Mouse (Mus musculus): ENCODE data around the gene Mybl2. TPM values are rescaled to one million over a fixed set of nuclear protein-coding genes. Genes with fewer than 3 reads are reported as not detected.
"Not testable (repeated sequence)": the region's sequence is repeated elsewhere in the genome, so short reads cannot be mapped to it uniquely, and the experiment has no call there.

Mybl2 gene
- under 1 TPM; 0.16 to 0.89 TPM for total RNA-seq (2021)

DNA sequence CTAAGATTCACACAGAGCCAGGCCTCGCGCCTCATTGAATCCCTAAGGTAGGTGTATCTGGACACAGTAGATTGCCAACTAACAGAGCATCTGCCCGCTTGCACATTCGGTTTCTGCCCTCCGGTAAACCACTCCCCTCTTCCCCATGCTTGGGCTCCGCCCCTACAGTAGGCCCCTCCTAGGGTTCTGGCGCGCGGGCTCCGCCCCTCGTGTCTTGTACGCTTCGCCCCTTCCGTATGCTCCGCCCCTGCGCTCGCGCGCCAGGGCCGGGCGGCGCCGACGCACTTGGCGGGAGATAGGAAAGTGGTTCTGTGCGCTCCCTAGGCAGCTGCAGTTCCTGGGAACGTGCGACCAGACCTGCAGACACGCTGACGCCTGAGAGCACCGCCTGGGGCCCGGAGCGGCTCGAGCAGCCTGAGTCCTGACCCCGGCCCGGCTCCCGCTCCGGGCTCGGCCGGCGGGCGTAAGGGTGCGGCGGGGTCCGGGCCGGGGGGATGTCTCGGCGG, at the start of gene Mybl2:
Gene Mybl2 (plus strand): TSS at position 353 of the 506 bp plus-strand sequence.
- intact Hi-C loops (cut with DNase I): no loop called here
- DNase-seq: peak; percentile 87 to 88

- intact Hi-C loops (cut with DNase I): no loop called here
- no peak for DNase-seq
These were observed 47.2 kb upstream of the Mybl2 start for GRCm38 (mm10) chr2:163007299-163007698.

GRCm38 (mm10) chr2:163016916-163017743, 37.4 kb upstream of the Mybl2 start, which contains the start of gene Ift52:
Ift52 (plus strand) TSS chr2:163017354.
- peak; percentile 94 to 95 for DNase-seq
- intact Hi-C loops (cut with DNase I): loop anchor here (2.0 kb wide), 1 partner anchor 86 kb away; the partner anchor contains the start of gene Srsf6

DNA sequence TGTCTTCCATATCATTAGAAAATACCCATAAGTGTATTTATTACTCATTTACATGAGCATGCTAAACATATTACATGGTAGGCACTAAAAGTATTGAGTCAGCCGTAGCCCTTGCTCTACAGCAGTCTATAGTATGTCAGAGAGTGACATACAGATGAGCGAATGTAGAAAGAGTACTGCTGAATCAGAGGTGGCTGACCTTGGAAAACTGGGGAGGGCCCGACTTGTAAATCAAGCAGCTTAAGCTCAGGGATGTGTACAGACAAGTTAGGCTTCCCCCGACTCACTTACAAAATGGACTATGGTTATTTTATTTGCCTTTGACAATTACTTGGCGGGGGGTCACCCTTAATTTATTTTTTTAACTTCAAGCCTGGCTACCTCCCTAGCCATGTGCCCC, 23.2 kb upstream of the Mybl2 start:
- no peak for DNase-seq

GRCm38 (mm10) chr2:163031757-163032156, 22.7 kb upstream of the Mybl2 start:
- intact Hi-C loops (cut with DNase I): no loop called here
- no peak for DNase-seq

More for the DNA sequence above, 23.2 kb upstream of the Mybl2 start:
- intact Hi-C loops (cut with DNase I): no loop called here

DNA sequence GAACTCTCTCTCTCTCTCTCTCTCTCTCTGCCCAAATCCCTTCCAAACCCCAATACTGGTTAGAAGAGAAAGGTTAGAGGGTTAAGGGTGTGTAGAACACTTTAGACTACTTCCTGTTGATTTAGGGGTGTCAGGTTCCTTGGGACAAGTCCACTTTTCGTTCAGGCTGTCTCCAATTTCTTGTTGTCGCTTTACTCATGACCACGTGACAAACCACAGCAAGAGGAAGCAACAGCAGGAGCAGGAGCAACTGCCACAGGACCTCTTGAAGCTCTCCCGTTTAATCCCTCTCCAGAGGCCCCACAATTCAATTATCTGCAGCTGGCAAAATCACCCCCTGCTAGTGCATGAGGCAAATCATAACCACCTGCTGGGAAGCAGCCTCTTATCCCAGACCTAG, 21.9 kb upstream of the Mybl2 start:
- no peak for DNase-seq
- intact Hi-C loops (cut with DNase I): no loop called here

DNA sequence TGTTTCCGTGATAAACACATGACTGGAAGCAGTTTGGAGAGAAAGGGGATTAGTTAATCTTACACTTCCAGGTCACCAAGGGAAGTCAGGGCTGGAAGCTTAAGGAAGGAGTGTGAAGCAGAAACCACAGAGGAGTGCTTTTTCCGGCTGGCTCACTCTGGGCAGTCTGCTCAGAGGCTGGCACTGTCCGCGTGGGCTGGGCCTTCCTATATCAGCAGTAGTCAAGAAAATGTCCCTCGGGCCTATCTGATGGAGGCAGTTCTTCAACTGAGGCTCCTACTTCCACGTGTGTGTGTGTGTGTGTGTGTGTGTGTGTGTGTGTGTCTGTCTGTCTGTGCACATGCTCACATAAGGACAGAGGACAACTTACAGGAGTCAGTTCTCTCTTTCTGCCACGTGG, 14.5 kb upstream of the Mybl2 start:
- intact Hi-C loops (cut with DNase I): no loop called here
- DNase-seq: no peak

- intact Hi-C loops (cut with DNase I): loop anchor here (1.0 to 5.0 kb wide), 2 partner anchors 282 to 354 kb away; no protein-coding TSS in a partner anchor
- peak; percentile 61 to 72 for DNase-seq
These were observed 6.4 kb upstream of the Mybl2 start for GRCm38 (mm10) chr2:163048125-163048524.

GRCm38 (mm10) chr2:163049116-163049515, 5.4 kb upstream of the Mybl2 start:
- intact Hi-C loops (cut with DNase I): loop anchor here (5.0 kb wide), 1 partner anchor 353 kb away; no protein-coding TSS in a partner anchor
- DNase-seq: no peak

- intact Hi-C loops (cut with DNase I): no loop called here
- DNase-seq: no peak
These were observed 2.8 kb upstream of the Mybl2 start for GRCm38 (mm10) chr2:163051691-163052090.

DNA sequence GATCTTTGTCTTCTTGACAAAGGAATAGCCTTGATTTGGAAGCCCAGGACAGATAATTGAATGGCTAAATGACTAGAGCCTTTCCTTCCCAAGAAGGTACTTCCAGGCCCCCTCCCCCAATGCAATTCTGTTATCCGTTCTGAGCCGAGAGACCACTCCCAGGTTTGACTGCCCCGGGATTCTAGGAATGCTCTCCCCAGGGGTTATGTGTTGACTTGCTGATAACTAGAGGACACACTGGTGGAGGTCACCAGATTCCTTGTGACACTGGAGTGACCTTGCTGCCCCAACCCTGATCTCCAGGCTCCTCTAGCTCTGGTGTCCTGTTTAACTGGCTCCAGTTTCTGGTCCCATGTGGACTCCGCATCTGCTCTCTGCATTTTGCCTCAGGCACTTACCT, 2.4 kb upstream of the Mybl2 start:
- intact Hi-C loops (cut with DNase I): no loop called here
- DNase-seq: no peak

- intact Hi-C loops (cut with DNase I): no loop called here
- DNase-seq: no peak
These were observed 1.7 kb upstream of the Mybl2 start for GRCm38 (mm10) chr2:163052826-163053225.

- intact Hi-C loops (cut with DNase I): no loop called here
- DNase-seq: peak; percentile 3 to 5
These were observed 506 bp downstream of the Mybl2 start for GRCm38 (mm10) chr2:163054891-163055494.

DNA sequence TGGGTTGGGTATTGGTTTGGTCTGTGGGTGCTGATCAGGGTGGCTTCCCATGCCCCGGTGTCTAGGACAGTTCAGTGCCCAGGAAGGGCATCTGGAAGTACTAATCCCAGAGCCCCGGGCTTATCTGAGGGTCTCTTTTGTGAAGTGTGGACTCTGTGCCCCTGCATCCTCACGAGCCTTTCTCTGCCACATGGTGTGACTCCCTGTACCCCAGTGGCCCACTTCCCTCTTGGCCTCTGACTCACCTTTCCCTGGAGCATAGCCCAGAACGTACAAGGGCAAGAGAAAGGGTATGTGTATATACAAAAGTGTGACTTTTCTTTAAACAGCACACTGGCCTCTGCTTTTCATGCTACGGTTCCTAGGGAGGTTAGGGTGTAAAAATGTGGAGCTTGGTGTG, 1.2 kb downstream of the Mybl2 start:
- intact Hi-C loops (cut with DNase I): no loop called here
- DNase-seq: no peak

DNA sequence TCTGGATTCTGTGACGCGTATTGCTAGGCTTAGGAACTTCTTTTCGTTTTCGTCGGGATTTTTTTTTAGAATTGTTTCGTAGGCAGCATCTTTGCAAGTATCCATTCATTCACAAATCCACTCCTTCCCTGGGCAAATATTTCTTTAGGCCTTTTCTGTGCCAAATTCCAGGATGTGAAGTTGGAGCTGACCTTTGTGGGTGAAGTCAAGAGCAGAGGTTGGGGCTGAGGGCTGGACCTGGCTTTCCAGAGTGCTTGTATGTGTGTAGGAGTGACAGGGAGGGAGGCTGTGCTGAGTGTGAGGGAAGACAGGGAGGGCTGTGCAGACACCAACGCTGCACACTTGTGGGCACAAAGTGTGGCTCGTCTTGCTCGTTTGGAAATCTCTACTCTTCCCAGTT, 2.1 kb downstream of the Mybl2 start:
- DNase-seq: no peak
- intact Hi-C loops (cut with DNase I): no loop called here

- DNase-seq; intact Hi-C loops (cut with DNase I): not testable (repeated sequence)
These were observed 4.5 kb downstream of the Mybl2 start for GRCm38 (mm10) chr2:163058981-163059380.

DNA sequence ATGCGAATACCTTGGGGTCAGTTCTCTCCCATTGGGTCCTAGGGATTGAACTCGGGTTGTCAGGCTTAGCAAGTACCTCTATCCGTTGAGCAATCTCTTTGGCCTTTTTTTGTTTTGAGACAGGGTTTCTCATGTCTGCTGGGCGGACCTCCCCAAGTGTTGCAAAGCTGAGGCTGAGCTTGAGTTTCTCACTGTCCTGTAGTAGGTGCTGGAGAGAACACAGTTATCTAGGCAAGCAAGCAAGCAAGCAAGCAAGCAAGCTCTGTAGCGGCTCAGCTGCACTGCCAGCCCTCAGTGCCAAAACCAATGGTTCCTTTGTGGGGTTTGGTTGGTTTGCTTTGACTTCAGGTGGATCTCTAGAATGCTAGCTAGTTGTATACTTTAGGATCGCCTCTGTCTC, 6.1 kb downstream of the Mybl2 start:
- DNase-seq: no peak
- intact Hi-C loops (cut with DNase I): no loop called here

GRCm38 (mm10) chr2:163061203-163062118, 7.0 kb downstream of the Mybl2 start:
- intact Hi-C loops (cut with DNase I): no loop called here

DNA sequence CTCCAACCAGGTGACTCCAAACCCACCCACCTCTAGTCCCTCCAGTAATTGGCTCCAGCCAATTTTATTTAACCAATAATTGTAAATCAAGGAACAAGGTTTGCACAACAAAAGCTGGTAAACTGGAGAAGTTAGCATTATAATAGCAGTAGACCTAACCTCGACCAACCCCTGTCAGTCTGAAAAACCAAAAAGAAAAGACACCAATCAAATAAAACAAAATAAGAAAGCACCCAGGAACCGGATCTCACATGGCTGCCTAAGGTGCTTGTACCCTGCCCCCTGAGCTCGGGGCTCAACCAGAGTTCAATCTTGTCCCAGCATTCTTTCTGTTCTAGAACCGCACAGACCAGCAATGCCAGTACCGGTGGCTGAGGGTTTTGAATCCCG, 7.6 kb downstream of the Mybl2 start:
- DNase-seq: no peak
- intact Hi-C loops (cut with DNase I): no loop called here

More at GRCm38 (mm10) chr2:163061203-163062118, 7.0 kb downstream of the Mybl2 start:
- no peak for DNase-seq

GRCm38 (mm10) chr2:163066326-163066725, 11.8 kb downstream of the Mybl2 start:
- DNase-seq: no peak
- intact Hi-C loops (cut with DNase I): no loop called here

GRCm38 (mm10) chr2:163067233-163067632, 12.7 kb downstream of the Mybl2 start:
- intact Hi-C loops (cut with DNase I): no loop called here
- DNase-seq: no peak

All from heart, postnatal 36 days (tissue).